Mouse (Mus musculus) brown adipose tissue, adult 24 weeks (tissue): Measurements from ENCODE around the gene Lmnb2. TPM values are rescaled to one million over a fixed set of nuclear protein-coding genes. Genes with fewer than 3 reads are reported as not detected.

Experiments used
- H3K27ac ChIP-seq: fragments of 200-500 bp; replicated peaks from 2 replicates; pipeline ENCODE4 v1.5.1; 2012; ENCODE audit warnings: low read depth, mild to moderate bottlenecking, low read length
- H3K4me1 ChIP-seq: fragments of 200-500 bp; 2 replicates; pipeline ENCODE4 v1.6.1; 2012; ENCODE audit warnings: low read length, mixed read lengths; ENCODE audit not compliant: control insufficient read depth, insufficient read depth, insufficient read length
- H3K4me3 ChIP-seq: fragments of 200-500 bp; 2 replicates; pipeline ENCODE4 v1.5.1; 2012; ENCODE audit warnings: low read depth, mild to moderate bottlenecking, low read length, moderate library complexity; ENCODE audit not compliant: insufficient read depth
- polyA plus RNA-seq: library from polyadenylated mRNA; stranded (reverse); fragments of >200 nt; gene quantifications from 2 replicates; pipeline ENCODE4 v1.2.4, GENCODE M21; 2012; ENCODE audit not compliant: missing spikeins, insufficient read depth, insufficient read length

Gene Lmnb2
- polyA plus RNA-seq, 1 experiment = 1.9 TPM

DNA sequence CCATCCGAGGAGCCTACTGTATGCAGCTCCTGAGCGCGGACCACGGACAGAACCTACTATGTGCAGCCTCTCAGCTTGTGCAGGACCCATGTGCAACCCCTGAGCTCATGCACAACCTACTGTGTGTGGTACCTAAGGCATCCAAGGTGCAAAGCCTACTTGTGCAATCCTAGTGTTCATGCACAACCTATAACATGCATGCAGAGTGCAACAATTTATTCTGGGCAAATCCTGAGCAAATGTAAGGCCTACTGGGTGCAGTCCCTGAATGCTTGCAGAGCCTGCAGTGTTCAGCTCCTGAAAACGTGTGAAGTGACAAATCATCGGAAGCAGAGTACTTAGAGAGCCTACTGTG is 18.7 kb upstream of the Lmnb2 start:
- H3K4me1 ChIP-seq = peaks cover 33% of the 10 kb centered on the region
- H3K4me3 ChIP-seq = no peak overlapping the region
- H3K27ac ChIP-seq = no peak overlapping the region

DNA sequence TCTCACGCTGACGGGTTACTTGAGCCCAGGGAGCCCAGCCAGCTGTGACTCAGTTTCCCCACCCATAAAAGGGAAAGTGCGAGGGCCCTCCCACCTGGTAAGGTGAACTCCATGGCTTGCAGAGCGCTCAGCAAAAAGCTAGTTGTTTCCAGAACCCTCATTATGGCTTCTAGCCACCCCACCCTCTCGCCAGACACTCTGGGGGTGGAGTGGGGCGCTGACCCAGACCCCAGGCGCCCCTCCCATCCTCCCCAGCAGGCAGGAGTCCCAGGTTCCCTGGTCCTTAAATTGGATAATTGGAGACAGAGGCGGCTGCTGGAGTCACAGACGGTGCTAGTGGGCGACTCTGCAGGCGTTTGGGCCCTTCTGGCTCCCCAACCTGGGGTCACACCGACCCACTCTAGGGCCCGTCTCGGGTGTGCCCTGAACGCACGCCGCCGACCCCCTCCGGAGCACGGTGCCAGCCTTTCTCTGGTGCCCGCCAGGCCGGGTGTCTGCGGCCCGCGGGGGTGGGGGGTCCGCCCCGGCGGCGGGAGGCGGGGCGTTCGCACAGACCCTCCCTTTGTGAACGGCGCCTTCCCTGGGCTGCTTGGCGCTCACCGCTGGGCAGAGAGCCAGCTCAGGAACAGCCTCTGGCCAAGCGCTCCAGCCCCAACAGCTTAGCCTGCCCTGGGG is 18.2 kb upstream of the Lmnb2 start:
- H3K4me3 ChIP-seq = no peak overlapping the region
- H3K4me1 ChIP-seq = peaks cover 29% of the 10 kb centered on the region
- H3K27ac ChIP-seq = no peak overlapping the region

DNA sequence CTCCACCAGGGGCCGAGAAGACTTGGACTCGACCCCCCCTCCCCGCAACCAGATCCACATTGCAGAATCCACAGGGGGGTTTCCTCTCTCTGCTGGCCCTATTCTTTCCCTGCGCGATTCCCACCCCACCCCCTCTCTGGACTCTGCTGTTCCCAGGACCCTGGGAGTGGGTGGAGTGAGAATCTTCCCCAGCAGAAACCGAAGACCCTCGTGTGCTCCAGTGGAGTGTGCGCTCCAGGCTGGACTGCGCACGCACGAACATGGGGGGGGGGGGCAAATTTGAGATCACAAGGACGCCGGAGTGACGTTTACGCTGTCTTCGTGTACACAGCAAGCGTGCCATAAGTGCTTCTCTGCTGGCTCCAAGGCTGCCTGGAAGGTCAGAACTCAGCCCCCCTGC is 17.7 kb upstream of the Lmnb2 start:
- H3K4me3 ChIP-seq = no peak overlapping the region
- peaks cover 27% of the 10 kb centered on the region for H3K4me1 ChIP-seq
- no peak overlapping the region for H3K27ac ChIP-seq

DNA sequence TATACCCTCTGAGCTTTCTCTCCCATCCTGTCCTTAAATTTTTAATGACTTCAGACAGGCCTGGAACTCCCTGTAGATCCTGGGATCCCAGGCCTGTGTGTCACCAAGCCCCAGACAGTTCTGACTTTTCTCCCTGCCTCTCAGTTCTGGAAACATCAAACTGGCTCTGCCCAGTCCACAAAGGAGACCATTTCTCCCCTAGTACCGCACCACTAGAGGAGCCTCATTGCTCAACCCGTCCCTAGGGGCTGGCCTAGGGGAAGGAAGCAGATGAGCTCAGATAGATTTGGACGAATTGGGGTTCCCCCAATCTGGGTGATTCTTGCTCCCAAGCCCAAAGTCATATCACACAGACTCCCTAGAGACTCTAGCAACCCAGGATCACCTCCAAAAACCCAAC is 17.2 kb upstream of the Lmnb2 start:
- Histone ChIP-seq H3K27ac (no peak overlapping the region), H3K4me3 (no peak overlapping the region), H3K4me1 (peaks cover 25% of the 10 kb centered on the region)

DNA sequence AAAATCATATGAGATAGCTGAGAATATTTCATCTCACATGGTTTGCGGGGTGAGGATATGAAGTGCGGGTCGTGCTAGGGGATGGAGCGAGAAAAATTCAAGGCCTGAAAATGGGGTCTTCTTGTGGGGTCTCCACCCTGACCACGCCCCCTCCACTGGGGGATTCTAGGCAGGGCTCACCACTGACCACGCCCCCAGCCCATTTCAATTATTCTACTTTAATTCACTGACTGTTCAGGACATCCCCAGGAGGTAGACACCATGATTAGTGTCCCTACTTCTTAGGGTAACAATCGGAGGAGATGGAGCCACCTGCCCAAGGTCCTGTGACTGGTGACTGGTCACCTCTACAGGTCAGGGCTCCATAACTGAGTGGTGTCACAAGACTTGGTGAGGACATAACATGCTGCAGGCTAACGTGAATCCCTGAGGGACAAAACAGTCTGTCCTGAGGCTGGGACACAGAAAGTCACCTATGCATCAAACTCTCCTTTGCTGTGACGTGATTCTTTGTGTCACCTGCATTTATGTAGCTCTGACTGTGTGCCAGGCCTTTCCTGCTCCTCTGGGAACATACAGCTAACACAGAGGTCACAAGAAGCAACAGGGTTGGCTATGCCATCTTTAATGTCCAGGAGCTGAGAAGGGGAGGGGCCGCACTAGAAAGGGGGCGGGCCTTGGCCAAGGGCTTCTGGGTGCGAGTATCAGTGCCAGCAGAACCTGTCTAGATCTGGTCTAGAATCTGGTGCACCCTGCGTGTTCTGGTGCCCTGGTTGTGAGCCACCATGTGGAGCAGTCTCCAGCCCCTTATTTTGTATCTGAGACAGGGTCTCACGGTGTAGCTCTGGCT is 16.3 kb upstream of the Lmnb2 start:
- Histone ChIP-seq H3K4me1 (peaks cover 20% of the 10 kb centered on the region), H3K4me3 (no peak overlapping the region), H3K27ac (no peak overlapping the region)

DNA sequence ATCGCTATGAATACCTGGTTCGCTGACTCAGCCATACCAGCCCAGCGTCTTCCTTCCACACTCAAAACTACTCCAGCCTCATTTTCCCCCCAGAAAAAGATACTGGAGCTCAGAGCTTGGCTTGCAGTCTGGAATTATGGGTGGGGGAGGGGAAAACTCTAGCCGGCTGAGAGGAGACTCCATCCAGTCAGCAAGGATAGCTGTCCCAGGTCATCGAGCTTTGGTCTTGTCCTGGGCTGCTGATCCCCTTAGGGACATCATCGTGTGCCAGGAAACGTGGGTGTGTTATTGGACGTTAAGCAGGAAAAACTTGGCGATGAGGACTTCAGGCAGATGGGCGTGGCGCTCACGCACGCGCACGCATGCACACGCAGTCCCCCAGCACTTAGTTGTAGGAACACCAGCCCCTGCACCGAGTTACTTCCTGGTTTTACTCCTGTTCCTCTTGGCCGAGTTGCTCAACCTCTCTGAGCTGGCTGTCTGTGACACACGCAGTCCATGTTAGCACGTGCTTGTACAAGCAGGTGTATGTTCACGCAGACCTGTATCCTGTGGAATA is 15.5 kb upstream of the Lmnb2 start:
- Histone ChIP-seq H3K4me3 (peak overlapping the region; percentile 20; the same call in 1 of the 2 replicates), H3K27ac (no peak overlapping the region), H3K4me1 (peaks cover 20% of the 10 kb centered on the region)

DNA sequence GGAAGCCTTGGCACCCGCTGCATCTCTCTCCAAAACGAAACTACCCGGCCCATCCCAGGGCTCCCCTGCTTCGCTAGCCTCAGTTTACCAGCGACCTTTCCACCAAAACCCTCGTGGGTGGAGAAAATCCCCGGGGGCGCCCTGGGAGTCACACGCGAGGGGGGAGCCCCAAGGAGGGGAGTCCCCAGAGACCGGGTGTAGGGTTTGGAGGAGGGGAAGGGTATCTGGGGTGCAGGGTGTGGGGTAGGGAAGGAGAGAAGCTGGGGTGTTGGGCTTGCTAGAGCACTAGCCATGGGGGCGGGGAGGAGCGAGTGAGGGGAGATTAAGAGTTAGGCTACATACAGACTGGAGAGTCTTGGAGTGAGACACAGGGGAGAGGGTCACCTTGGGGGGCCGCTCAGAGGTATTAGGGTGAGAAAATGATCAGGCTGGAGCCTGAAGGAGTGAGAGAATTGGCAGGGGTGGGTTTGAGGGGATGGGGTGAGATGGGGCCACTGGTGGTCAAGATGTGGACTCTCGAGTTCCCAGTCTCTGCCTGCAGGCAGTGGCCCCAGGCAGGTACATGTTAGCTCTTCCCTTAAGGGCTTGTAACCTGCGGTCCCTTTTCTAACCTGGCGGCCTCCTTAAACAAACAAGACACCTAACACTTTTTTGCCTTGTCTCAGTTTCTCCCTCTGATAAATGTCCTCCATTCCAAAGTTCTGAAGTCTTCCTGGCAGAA is 14.8 kb upstream of the Lmnb2 start:
- Histone ChIP-seq H3K27ac (no peak overlapping the region), H3K4me3 (peak overlapping the region; percentile 31), H3K4me1 (peaks cover 20% of the 10 kb centered on the region)

DNA sequence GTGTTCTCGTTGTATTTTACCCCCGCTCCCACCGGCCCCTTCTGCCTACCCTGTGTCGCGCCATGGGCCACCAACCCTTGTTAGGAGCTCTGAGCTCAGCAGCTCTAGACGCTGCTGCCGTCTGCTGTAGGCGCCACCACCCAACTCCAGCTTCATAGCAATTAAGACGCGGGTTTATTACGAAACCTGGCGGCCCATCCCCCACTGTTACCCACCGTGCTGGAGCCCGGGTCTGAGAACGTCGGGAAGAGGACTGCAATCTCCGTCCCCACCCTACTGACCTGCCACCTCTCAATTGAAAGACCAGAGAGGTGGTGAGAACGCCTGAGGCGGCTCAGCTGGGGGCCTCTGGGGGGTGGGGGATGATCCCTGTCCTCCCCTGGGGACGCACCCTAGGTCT is 14.2 kb upstream of the Lmnb2 start:
- Histone ChIP-seq H3K27ac (no peak overlapping the region), H3K4me3 (peak overlapping the region; percentile 31), H3K4me1 (peaks cover 20% of the 10 kb centered on the region)

DNA sequence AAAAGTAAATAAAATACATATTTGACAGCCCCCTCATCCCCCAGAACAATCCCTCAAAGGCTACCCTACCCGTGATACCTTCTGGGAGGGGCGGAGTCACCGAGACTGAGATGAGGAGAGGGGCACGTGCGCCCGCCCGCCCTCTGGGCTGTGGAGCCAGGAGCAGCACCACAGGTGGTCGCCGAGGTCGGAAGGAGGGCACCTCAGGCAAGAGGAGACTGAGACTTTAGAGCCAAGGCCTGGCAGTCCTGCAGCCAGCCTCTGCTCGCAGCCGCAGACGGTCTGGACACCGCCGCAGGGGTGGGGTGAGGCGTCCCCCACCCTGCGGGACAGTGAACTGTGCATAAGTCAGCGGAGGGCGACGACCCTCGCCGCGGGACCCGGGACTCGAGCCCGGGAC is 13.7 kb upstream of the Lmnb2 start:
- H3K27ac ChIP-seq = no peak overlapping the region
- peak overlapping the region; percentile 31; the same call in 1 of the 2 replicates for H3K4me3 ChIP-seq
- peaks cover 16% of the 10 kb centered on the region for H3K4me1 ChIP-seq

DNA sequence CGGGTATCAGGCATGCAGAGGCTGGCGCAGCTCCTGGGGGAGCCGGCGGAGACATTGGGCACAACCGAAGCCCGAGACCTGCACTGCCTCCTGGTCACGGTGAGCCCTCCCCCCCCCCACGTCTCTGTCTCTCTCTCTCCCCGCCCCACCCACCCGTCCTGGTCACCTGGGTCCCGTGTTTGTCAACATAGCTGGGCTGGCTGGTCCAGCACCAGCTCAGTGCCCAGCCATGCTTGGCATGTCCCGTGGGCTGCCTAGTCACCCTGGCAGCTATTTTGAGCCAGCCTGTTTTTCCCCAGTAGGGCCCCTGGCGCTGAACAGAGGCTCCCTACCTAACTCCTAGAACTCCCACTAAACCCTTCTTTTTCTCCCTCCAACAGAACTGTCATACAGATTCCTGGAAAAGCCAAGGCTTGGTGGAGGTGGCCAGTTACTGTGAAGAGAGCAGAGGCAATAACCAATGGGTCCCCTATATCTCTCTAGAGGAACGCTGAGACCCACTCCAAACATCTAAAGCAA is 13.2 kb upstream of the Lmnb2 start:
- peak overlapping the region; percentile 70 for H3K4me3 ChIP-seq
- H3K4me1 ChIP-seq = peaks cover 15% of the 10 kb centered on the region
- H3K27ac ChIP-seq = no peak overlapping the region

DNA sequence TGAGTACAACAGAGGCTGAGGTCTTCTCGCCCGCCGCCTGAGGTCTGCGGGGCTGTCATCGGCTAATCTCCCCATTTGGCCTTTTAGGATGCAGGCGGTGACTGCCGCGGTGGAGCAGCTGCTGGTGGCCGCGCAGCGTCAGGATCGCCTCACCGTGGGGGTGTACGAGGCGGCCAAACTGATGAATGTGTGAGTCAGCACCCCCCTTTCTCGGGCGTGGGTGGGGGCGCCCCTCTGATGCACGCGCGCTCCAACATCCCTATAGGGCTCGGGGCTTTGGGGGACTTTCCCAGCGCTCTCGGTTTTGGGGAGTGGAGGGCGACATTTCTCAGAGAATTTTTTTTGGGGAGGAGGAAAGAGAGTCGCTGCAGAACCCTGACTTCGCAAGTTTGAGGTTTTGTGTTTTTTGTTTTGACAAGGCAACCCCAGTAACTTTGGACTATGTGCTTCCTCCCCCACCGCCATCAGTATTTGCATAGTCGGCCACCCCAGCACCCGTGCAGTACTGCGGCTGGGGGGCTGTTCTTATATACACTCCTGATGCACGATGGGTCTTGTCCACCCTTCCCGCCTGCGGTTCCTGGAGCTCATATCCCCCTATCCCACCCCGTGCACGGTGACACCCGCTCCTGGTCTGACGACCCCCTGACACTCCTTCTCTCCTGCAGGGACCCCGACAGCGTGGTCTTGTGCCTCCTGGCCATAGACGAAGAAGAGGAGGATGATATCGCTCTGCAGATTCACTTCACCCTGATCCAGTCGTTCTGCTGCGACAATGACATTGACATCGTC is 12.5 kb upstream of the Lmnb2 start:
- Histone ChIP-seq H3K4me1 (peaks cover 15% of the 10 kb centered on the region), H3K4me3 (peak overlapping the region; percentile 70)

DNA sequence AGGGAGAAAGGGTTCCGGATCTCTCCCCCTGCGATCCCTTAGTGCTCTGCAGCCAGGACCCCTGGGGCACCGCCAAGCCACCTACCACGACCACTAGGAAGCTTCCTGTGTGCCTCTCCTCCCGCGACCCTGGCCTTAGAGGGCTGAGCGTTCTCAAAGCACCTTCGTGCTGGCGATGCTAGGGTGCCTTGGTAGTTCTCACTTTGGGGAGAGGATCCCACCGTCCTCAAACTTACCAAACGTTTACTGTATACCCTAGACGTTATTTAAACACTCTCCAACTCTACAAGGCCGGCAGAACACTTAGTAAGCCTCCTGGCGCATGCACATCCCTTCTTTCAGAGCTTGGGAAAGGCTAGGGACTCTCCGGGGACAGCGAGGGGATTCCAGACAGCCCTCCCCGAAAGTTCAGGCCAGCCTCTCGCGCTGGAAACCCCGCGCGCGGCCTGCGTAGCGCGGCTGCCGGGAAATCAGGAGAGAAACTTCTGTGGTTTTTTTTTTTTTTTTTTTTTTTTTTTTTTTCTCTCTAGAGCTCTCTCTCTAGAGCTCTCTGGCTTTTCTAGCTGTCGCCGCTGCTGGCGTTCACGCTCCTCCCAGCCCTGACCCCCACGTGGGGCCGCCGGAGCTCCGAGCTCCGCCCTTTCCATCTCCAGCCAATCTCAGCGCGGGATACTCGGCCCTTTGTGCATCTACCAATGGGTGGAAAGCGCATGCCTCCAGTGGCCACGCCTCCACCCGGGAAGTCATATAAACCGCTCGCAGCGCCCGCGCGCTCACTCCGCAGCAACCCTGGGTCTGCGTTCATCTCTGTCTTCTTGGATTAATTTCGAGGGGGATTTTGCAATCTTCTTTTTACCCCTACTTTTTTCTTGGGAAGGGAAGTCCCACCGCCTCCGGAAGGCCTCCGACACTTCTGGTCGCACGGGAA is 11.5 kb upstream of the Lmnb2 start, which contains the start of gene Gadd45b:
Gadd45b (plus strand) TSS at position 775 of the 928 bp plus-strand sequence.
- peak within 1 kb of the TSS; percentile 81 for H3K4me3 ChIP-seq
- peak within 1 kb of the TSS; percentile 48 for H3K27ac ChIP-seq
- peaks cover 10% of the 10 kb centered on the region for H3K4me1 ChIP-seq

More for the DNA sequence above, 12.5 kb upstream of the Lmnb2 start:
- H3K27ac ChIP-seq = 0 out of 2 replicates have a peak overlapping the region, but pooled peaks have one; percentile 1

DNA sequence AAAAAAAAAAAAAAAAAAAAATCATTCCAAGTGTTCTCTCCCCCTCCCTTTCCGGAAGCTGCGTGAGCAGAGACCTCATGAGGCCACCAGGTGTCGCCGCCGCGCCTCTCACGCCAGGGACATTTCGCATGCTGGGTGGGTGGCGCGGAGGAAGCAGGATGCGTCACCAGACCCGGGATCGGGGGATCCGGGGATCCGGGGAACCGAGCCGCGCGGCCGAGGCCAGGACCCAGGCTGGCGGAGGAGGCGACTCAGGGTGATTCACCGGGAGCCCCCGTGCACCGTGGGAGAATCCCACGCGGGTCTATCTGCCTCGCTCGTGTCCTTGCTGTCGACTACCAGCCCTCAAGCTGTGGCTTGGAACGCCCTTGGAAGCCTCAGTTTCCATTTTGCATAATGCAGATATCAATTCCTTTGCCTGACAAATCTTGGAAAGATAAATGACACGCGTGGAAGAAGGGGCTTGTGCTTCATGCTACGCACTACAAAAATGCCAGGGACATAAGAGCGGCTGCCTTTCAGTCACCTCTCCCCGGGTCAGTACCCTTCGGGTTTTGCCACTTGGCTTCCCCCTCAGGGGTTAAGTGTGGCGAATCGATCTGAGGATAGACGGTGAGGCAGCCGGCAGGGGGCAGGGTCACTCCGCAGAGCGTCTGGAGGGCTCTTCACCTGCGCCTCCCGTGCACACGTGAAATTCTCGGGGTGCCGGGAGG is 10.7 kb upstream of the Lmnb2 start:
- Histone ChIP-seq H3K4me1 (peaks cover 7% of the 10 kb centered on the region), H3K4me3 (peak overlapping the region; percentile 81), H3K27ac (peak overlapping the region; percentile 43; the same call in 1 of the 2 replicates)
